Mouse (Mus musculus): ENCODE measurements around the gene Hist1h1e. TPM values are rescaled to one million over a fixed set of nuclear protein-coding genes. Genes with fewer than 3 reads are reported as not detected.
"Not testable (repeated sequence)": the region's sequence is repeated elsewhere in the genome, so short reads cannot be mapped to it uniquely, and the experiment has no call there.

Hist1h1e gene
- 16.3 and 18.2 TPM in 2 replicates for polyA plus RNA-seq (2014; fragmentation: Nextera tagmentation; extraction: Ambion mirVana)

GRCm38 (mm10) chr13:23622175-23622671, at the start of gene Hist1h1e:
Gene Hist1h1e (minus strand): TSS chr13:23622558.
- Histone ChIP-seq H3K9ac (ENCODE audit: low read length) (peak within 1 kb of the TSS; percentile 94), H3K4me2 (ENCODE audit: low read depth) (peak within 1 kb of the TSS; percentile 98), H3K4me3 (ENCODE audit: low read depth, low read length) (peak within 1 kb of the TSS; percentile 69), H3K27ac (ENCODE audit: low read depth, low read length) (peak within 1 kb of the TSS; percentile 96)
- DNase-seq (ENCODE audit: low spot score) (peak; percentile 94), ATAC-seq (ENCODE audit: insufficient read depth, low FRiP score, low TSS enrichment) (peak; percentile 97)
- H3K27me3 ChIP-seq (ENCODE audit: control insufficient read depth, insufficient read depth, low read length); H3K9me3 ChIP-seq (ENCODE audit: control insufficient read depth, low read length); H3K4me1 ChIP-seq (ENCODE audit: control insufficient read depth, insufficient read depth, low read length); H3K36me3 ChIP-seq (ENCODE audit: control insufficient read depth, insufficient read depth, low read length): not testable (repeated sequence)
- WGBS = under 1% methylated on average over 43 of the region's 53 CpGs

GRCm38 (mm10) chr13:23662536-23662935, 40.2 kb upstream of the Hist1h1e start:
- H3K27me3 ChIP-seq (ENCODE audit: control insufficient read depth, insufficient read depth, low read length) = no peaks in the 10 kb centered on the region
- no peaks in the 10 kb centered on the region for H3K36me3 ChIP-seq (ENCODE audit: control insufficient read depth, insufficient read depth, low read length)
- H3K4me1 ChIP-seq (ENCODE audit: control insufficient read depth, insufficient read depth, low read length) = no peaks in the 10 kb centered on the region
- H3K27ac ChIP-seq (ENCODE audit: low read depth, low read length) = no peak overlapping the region
- no peaks in the 10 kb centered on the region for H3K9me3 ChIP-seq (ENCODE audit: control insufficient read depth, low read length)
- H3K9ac ChIP-seq (ENCODE audit: low read length) = no peak overlapping the region
- no peak overlapping the region for H3K4me2 ChIP-seq (ENCODE audit: low read depth)
- 80% methylated on average over 3 of the region's 3 CpGs for WGBS
- no peak for DNase-seq (ENCODE audit: low spot score)
- ATAC-seq (ENCODE audit: insufficient read depth, low FRiP score, low TSS enrichment) = no peak
- H3K4me3 ChIP-seq (ENCODE audit: low read depth, low read length) = no peak overlapping the region

DNA sequence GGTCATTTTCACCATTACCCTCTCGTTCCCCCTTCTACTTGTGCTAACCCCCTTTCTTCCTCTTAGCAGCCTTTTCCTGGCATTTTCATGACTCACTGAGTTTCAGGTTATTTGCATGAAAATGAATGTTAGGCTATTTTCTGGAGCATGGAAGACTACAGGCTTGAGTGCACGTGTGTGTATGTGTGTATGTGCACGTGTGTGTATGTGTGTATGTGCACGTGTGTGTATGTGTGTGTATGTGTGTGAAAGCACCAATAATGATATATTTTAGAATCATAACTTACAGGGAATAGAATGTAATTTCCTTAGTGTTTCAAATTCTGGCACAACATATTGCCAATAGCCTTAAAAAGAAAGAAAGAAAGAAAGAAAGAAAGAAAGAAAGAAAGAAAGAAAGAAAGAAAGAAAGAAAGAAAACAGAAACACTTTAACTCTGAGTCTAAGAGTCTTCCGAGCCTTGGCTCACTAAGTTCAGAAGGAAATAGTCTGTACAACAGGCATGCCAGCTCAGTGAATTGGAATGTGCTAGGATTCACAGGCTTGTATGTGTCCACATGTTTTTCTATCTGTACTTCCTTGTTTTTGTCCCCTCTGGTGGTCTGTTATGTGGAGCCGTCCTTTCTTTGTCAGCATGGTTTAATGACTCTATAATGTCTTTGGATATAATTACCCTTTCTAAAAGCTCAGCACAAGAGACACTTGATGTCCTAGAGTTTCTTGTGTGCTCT, 37.4 kb upstream of the Hist1h1e start:
- Histone ChIP-seq H3K9me3 (ENCODE audit: control insufficient read depth, low read length) (no peaks in the 10 kb centered on the region), H3K36me3 (ENCODE audit: control insufficient read depth, insufficient read depth, low read length) (no peaks in the 10 kb centered on the region), H3K4me1 (ENCODE audit: control insufficient read depth, insufficient read depth, low read length) (no peaks in the 10 kb centered on the region), H3K9ac (ENCODE audit: low read length) (no peak overlapping the region), H3K27me3 (ENCODE audit: control insufficient read depth, insufficient read depth, low read length) (no peaks in the 10 kb centered on the region), H3K27ac (ENCODE audit: low read depth, low read length) (no peak overlapping the region), H3K4me2 (ENCODE audit: low read depth) (no peak overlapping the region), H3K4me3 (ENCODE audit: low read depth, low read length) (no peak overlapping the region)
- ATAC-seq (ENCODE audit: insufficient read depth, low FRiP score, low TSS enrichment) (no peak), DNase-seq (ENCODE audit: low spot score) (no peak)
- WGBS = 75% methylated on average over 6 of the region's 6 CpGs

- WGBS = 33% methylated on average over 1 of the region's 1 CpGs
- H3K4me3 ChIP-seq (ENCODE audit: low read depth, low read length) = no peak overlapping the region
- H3K9ac ChIP-seq (ENCODE audit: low read length) = no peak overlapping the region
- no peaks in the 10 kb centered on the region for H3K27me3 ChIP-seq (ENCODE audit: control insufficient read depth, insufficient read depth, low read length)
- H3K4me1 ChIP-seq (ENCODE audit: control insufficient read depth, insufficient read depth, low read length) = no peaks in the 10 kb centered on the region
- no peak for ATAC-seq (ENCODE audit: insufficient read depth, low FRiP score, low TSS enrichment)
- H3K27ac ChIP-seq (ENCODE audit: low read depth, low read length) = no peak overlapping the region
- H3K4me2 ChIP-seq (ENCODE audit: low read depth) = no peak overlapping the region
- no peaks in the 10 kb centered on the region for H3K36me3 ChIP-seq (ENCODE audit: control insufficient read depth, insufficient read depth, low read length)
- no peak for DNase-seq (ENCODE audit: low spot score)
- H3K9me3 ChIP-seq (ENCODE audit: control insufficient read depth, low read length) = no peaks in the 10 kb centered on the region
Observed at GRCm38 (mm10) chr13:23630653-23631052, 8.3 kb upstream of the Hist1h1e start.

DNA sequence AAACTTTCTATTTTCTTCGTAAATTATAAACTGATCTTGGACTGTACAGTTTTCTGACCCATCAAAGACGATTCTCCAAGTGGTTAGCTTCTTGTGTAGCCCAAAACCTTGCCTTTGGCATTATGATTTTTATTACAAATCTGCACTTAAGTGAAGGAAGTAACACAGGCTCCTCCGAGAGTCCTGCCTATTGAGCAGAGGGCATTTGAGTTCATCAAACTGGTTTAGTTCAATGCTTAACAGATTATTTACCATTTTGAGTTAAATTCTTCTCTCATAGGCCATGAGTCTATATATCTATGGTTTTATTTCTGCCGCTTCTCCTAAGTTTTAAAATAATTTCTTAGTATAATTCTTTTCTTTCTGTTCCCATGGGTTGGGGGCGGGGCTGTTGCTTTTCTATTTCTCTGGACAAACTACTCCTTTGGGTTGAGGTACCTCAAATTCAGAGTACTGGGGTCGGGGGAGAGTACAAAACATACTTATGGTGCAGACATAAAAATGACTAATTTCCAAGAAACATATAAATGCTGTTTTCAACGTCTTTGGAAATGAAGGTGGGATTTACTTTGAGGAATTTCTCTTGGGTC, 598 bp upstream of the Hist1h1e start:
- no peak for ATAC-seq (ENCODE audit: insufficient read depth, low FRiP score, low TSS enrichment)
- Histone ChIP-seq H3K4me2 (ENCODE audit: low read depth) (peak overlapping the region; percentile 98), H3K4me3 (ENCODE audit: low read depth, low read length) (peak overlapping the region; percentile 69), H3K27me3 (ENCODE audit: control insufficient read depth, insufficient read depth, low read length) (no peaks in the 10 kb centered on the region), H3K27ac (ENCODE audit: low read depth, low read length) (peak overlapping the region; percentile 96), H3K9ac (ENCODE audit: low read length) (peak overlapping the region; percentile 94), H3K4me1 (ENCODE audit: control insufficient read depth, insufficient read depth, low read length) (no peaks in the 10 kb centered on the region), H3K9me3 (ENCODE audit: control insufficient read depth, low read length) (no peaks in the 10 kb centered on the region), H3K36me3 (ENCODE audit: control insufficient read depth, insufficient read depth, low read length) (no peaks in the 10 kb centered on the region)
- 32% methylated on average over 7 of the region's 7 CpGs for WGBS
- DNase-seq (ENCODE audit: low spot score) = no peak

DNA sequence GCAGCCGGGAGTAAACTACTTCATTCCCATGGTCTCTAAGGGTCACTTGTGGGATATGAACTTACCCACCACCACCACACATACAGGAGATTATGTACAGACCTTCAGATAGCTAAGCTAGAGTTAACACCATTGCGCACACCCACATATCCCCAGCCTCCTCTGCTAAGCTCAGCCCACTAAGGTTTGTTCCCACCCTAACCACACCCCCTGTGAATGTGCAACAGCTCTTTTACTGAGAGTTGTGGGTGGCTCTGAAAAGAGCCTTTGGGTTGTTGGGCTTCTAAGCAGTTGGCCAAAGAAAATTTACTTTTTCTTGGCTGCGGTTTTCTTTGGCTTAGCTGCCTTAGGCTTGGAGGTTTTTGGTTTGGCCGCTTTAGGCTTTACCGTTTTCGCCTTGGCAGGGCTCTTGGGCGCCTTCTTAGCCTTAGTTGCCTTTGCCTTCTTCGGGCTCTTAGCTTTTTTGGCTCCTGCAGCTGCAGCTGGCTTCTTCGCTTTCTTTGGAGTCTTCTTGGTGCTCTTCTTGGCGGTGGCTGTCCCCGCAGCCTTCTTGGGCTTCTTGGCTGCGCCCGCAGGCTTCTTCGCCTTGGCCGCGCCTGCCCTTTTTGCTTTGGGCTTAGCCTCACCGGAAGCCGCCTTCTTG, 705 bp downstream of the Hist1h1e start:
- ATAC-seq (ENCODE audit: insufficient read depth, low FRiP score, low TSS enrichment) = peak; percentile 78

GRCm38 (mm10) chr13:23620733-23621531, 1.4 kb downstream of the Hist1h1e start, which contains the start of gene Hist1h2be:
Gene Hist1h2be (minus strand): TSS chr13:23621124.
- H3K36me3 ChIP-seq (ENCODE audit: control insufficient read depth, insufficient read depth, low read length) = no peaks in the 10 kb centered on the region
- WGBS = 2% methylated on average over 27 of the region's 27 CpGs
- H3K9me3 ChIP-seq (ENCODE audit: control insufficient read depth, low read length) = no peaks in the 10 kb centered on the region
- peak within 1 kb of the TSS; percentile 98 for H3K4me2 ChIP-seq (ENCODE audit: low read depth)
- no peaks in the 10 kb centered on the region for H3K4me1 ChIP-seq (ENCODE audit: control insufficient read depth, insufficient read depth, low read length)
- no peaks in the 10 kb centered on the region for H3K27me3 ChIP-seq (ENCODE audit: control insufficient read depth, insufficient read depth, low read length)
- H3K27ac ChIP-seq (ENCODE audit: low read depth, low read length) = peak within 1 kb of the TSS; percentile 96
- peak within 1 kb of the TSS; percentile 94 for H3K9ac ChIP-seq (ENCODE audit: low read length)
- ATAC-seq (ENCODE audit: insufficient read depth, low FRiP score, low TSS enrichment) (peak; percentile 60), DNase-seq (ENCODE audit: low spot score) (peak; percentile 77)
- peak within 1 kb of the TSS; percentile 69 for H3K4me3 ChIP-seq (ENCODE audit: low read depth, low read length)

More for the DNA sequence above, 705 bp downstream of the Hist1h1e start:
- H3K4me3 ChIP-seq (ENCODE audit: low read depth, low read length) = peak overlapping the region; percentile 69
- peak; percentile 78 for DNase-seq (ENCODE audit: low spot score)
- no peaks in the 10 kb centered on the region for H3K9me3 ChIP-seq (ENCODE audit: control insufficient read depth, low read length)
- H3K36me3 ChIP-seq (ENCODE audit: control insufficient read depth, insufficient read depth, low read length) = no peaks in the 10 kb centered on the region
- peak overlapping the region; percentile 98 for H3K4me2 ChIP-seq (ENCODE audit: low read depth)
- peak overlapping the region; percentile 96 for H3K27ac ChIP-seq (ENCODE audit: low read depth, low read length)
- H3K9ac ChIP-seq (ENCODE audit: low read length) = peak overlapping the region; percentile 94
- WGBS = under 1% methylated on average over 18 of the region's 18 CpGs
- H3K27me3 ChIP-seq (ENCODE audit: control insufficient read depth, insufficient read depth, low read length) = no peaks in the 10 kb centered on the region
- H3K4me1 ChIP-seq (ENCODE audit: control insufficient read depth, insufficient read depth, low read length) = no peaks in the 10 kb centered on the region

DNA sequence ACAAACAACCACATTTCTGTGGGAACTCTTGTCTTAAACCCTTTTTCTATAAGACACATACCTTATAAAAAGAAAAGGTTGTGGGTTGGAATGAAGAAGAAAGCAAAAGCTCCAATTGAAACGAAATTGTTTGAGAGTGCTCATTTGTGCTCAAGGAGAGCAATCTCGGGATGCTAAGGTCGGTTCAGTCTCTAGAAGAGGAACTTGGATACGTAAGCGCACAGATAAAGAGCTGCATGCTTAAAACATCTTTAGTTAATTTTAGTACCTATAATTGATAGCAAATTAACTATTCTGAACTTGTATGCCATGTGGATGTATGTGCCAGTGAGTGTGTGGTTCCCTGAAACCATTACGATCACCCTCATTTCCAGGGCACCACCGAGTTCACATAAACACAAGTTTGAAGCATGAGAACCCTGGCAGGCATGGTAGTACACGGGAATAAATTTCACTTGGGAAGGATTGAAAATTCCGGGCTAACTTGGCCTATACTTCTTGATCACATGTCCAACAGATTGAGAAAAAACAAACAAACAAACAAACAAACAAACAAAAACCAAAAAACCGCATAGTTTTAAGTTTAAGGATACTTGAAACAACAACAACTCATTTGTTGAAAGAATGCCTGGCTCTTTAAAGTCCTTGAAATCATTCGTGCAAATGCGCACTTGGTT, 2.2 kb downstream of the Hist1h1e start:
- DNase-seq (ENCODE audit: low spot score) = no peak
- Histone ChIP-seq H3K4me2 (ENCODE audit: low read depth) (peak overlapping the region; percentile 98), H3K27me3 (ENCODE audit: control insufficient read depth, insufficient read depth, low read length) (no peaks in the 10 kb centered on the region), H3K9me3 (ENCODE audit: control insufficient read depth, low read length) (no peaks in the 10 kb centered on the region), H3K4me3 (ENCODE audit: low read depth, low read length) (peak overlapping the region; percentile 69), H3K27ac (ENCODE audit: low read depth, low read length) (peak overlapping the region; percentile 96; the same call in 1 of the 2 replicates), H3K4me1 (ENCODE audit: control insufficient read depth, insufficient read depth, low read length) (no peaks in the 10 kb centered on the region), H3K9ac (ENCODE audit: low read length) (peak overlapping the region; percentile 64), H3K36me3 (ENCODE audit: control insufficient read depth, insufficient read depth, low read length) (no peaks in the 10 kb centered on the region)
- no peak for ATAC-seq (ENCODE audit: insufficient read depth, low FRiP score, low TSS enrichment)
- WGBS = 52% methylated on average over 12 of the region's 12 CpGs

Data from neural tube, embryonic 11.5 days (tissue).